Mouse (Mus musculus) CD4-positive, CD25-positive, alpha-beta regulatory T cell, adult 4 months (primary cell): ENCODE data around the gene Vcan. TPM values are rescaled to one million over a fixed set of nuclear protein-coding genes. Genes with fewer than 3 reads are reported as not detected.
"Not testable (repeated sequence)": the region's sequence is repeated elsewhere in the genome, so short reads cannot be mapped to it uniquely, and the experiment has no call there.

ENCODE experiments used
- ATAC-seq: one replicate; pipeline ENCODE4 v1.8.0; 2017
- polyA plus RNA-seq, 2 experiments: library from polyadenylated mRNA; unstranded; fragments of 100-300 nt; shearing (Covaris generic); gene quantifications; one replicate each; pipeline ENCODE4 v1.2.1; 2017

Gene Vcan
- polyA plus RNA-seq, result 1 to 10 TPM in 1 of 2 experiments, under 1 TPM in 1; 0.20 to 1.2 TPM

- ATAC-seq, result peak; percentile 19
These were observed at the start of gene Vcan for GRCm38 (mm10) chr13:89741766-89742685. TSS of gene Vcan (minus strand) at chr13:89742509.

DNA sequence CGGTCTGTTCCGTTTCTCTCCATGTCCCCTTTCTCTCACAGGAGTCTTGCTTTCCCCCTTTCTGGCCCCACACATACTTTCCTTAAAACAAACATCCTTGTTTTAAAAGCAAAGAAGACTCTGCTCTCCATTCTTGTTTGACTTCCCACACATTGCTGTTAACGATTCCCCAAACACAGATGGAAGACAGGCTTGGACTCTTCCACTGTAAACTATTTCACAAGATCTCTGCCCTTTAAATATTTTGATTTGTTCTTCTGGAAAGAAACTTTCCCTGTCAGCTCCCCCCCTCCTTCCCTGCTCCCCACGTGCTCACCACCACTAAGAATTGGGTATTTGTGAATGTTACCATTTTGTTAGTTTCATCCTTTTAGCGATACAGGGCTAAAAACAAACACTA, 49.2 kb upstream of the Vcan start:
- no peak for ATAC-seq

DNA sequence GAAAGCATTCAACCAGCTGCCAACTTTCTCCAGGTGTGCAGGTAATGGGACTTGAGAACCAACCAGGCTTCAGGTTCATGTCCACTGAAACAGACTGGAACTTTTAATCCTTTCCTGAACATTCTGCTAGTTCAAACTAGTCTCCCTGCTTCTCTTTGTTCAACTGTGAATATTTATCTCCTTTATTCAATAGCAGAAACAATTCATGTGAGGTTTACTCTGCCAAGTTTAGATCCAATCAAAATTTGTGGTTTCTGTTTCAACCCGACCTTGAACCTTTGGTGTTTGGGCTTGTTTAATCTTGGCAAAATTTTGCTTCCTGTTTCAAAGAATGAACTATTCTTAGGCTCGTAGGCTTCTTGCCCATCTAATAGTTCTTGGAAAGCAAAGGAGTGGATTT, 40.6 kb upstream of the Vcan start:
- ATAC-seq, result no peak

GRCm38 (mm10) chr13:89780276-89780675, 38.0 kb upstream of the Vcan start:
- no peak for ATAC-seq

DNA sequence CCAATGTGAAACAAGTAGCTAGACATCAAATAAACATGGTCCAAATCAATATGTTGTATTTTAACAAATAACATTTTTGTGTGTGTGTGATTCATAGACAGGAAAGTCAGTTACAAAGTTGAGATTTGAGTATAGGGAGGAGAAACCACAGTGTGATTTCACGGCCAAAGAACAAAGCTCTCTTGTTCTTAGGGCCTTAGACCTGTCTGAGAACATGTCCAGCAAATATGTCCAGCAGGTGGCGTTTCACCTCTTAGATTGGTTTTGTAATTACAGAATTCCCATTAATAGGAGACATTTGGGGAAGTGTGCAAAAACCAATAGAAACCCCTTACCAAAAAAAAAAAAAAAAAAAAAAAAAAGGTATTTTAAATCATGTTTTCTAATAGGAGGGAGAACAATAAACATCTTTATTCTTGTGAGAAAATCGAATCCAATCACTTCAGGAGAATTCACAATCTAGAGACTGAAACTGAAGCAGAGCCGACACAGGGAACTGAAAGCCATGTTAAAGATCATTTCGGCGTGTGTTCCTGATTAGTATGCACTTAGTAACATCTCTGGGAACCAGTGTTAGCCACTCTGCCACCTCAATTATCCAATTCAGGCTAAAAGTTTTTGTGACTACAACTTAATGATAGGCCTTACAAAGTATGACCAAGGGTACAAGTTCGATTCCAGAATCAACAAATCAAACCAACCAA, 37.1 kb upstream of the Vcan start:
- no peak for ATAC-seq

DNA sequence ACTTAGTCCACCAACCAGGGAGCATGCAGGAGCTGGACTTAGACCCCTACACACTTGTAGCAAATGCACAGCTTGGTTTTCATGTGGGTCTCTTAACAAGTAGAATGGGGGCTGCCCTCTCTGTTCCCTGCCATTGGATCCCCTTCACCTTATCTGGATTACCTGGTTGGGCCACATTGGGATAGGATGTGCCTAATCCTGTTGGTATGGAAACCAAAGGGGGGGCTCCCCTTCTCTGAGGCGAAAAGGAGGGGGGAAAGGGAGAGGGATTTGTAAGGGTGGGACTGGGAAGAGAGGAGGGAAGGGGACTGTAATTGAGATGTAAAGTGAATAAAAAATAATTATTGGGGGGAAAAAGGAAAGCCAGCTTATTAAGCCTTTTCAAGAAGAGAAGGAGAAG, 35.5 kb upstream of the Vcan start:
- ATAC-seq, result no peak

DNA sequence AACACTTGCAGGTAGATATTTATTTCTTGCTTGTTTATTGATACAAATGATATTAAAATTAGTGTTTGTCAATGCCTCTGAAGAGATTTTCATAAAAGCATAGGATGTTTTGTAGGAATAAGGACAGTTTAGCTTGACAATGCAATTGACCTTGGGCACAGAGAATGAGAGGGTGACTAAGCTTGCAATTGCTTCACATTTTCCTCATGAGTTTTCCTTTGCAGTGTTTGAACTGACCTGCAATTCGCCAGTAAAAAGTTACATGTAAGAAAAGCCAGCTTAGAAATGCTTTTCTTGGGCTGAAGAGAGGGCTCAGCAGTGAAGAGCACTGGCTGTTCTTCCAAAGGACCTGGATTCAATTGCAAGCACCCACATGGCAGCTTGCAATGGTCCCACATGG, 34.8 kb upstream of the Vcan start:
- no peak for ATAC-seq

DNA sequence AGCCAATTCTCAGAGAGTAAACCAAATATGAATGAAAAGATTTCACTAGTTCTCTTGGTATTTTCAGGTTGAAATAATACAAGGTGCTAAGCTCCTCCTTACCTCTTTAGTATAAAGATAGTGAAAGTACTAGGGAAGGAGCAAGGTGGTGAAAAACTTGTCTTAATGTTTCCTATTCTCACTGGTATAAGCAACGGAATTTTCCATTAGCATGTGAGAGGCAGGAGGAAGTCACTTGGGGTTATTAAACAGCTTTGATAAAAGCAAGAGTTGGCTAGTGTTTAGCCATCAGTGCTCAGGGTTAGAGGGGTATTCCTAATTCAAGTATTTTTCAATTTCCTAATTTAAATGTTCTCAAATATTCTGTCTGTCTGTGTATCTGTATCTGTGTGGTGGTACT, 24.2 kb upstream of the Vcan start:
- ATAC-seq, result peak; percentile 64

GRCm38 (mm10) chr13:89765966-89766365, 23.7 kb upstream of the Vcan start:
- ATAC-seq, result peak; percentile 56

- ATAC-seq, result no peak
These were observed 20.0 kb upstream of the Vcan start for GRCm38 (mm10) chr13:89762339-89762738.

GRCm38 (mm10) chr13:89756347-89756746, 14.0 kb upstream of the Vcan start:
- ATAC-seq, result no peak

DNA sequence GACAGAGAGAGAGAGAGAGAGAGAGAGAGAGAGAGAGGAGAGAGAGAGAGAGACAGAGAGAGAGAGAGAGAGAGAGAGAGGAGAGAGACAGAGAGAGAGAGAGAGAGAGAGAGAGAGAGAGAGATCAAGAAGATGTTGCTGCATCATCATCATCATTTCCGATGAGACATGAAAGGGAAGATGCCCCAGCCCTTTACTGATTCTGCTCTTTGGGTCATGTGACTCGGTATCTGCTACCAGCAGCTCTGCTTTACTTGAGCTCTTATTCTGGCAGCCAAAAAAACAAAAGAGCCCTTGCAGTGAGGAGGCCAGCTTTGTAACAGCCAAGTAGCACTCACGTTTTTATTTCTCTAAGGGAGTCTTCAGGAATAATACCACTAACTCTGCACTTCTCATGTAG, 8.3 kb upstream of the Vcan start:
- not testable (repeated sequence) for ATAC-seq

DNA sequence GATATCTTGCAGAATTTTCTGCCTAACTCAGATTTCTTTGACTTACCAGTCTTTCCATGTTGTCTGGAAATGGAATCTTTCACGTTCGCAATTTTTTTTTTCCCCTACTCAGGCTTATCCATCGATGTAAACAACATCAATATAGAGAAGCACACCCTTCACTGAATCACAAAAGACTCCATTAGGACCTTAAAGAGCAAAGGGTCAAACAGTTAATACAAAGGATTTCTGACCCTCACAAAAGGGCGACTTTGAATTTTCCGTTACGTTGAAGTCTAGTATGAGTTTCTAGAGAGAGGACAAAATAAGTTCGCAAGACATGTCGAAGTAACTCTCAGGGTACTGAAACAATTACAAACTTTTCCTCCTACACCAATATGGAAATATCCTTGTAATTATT, 892 bp upstream of the Vcan start:
- ATAC-seq, result no peak

- ATAC-seq, result no peak
These were observed 434 bp upstream of the Vcan start for GRCm38 (mm10) chr13:89742686-89743200.

DNA sequence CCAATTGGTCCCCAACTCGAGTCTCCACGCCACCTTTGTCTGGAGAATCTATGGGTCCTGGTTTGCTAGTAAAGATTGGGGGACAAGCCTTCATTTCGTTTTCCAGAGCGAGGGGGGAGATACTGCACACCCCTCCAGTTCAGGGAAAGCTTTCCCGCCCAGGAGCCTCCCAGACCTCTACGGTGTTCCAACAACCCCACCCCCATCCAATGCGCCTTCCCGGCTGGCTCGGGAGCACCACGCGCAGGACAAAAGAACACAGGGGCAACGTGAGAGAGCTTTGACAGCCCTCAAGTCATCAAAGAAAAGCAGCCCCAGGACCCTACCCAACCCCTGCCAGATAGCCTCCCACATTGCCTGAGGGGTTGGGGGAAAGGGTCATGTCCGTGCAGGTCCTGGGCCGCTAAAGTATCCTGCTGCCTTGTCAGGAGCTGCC, 1.2 kb downstream of the Vcan start:
- ATAC-seq, result no peak

- ATAC-seq, result peak; percentile 44
These were observed 1.8 kb downstream of the Vcan start for GRCm38 (mm10) chr13:89740243-89741115.

- peak; percentile 46 for ATAC-seq
These were observed 2.5 kb downstream of the Vcan start for GRCm38 (mm10) chr13:89739696-89740242.

GRCm38 (mm10) chr13:89738776-89739695, 3.3 kb downstream of the Vcan start:
- peak; percentile 53 for ATAC-seq

DNA sequence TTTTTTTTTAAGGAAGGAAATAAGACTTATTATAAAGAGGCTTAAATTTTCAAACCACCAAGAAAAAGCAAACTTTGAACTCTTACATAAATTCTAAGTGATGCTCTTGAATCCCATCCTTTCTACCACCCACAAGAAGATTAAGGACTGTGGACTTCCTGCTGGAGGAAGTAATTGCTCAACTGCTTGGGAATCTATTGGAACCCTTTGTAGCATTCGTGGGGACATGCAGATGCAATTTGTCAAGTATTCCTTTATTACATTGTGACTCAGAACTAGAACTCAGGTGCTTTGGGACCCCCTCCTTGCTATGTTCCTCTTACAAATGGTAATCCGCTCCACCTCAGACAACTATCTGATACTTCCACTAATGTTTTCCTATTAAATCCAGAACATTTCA, 4.0 kb downstream of the Vcan start:
- no peak for ATAC-seq

GRCm38 (mm10) chr13:89735111-89735510, 7.2 kb downstream of the Vcan start:
- no peak for ATAC-seq

GRCm38 (mm10) chr13:89726492-89726891, 15.8 kb downstream of the Vcan start:
- no peak for ATAC-seq
